Mouse (Mus musculus): Measurements from ENCODE around the gene Rasgrp3. TPM values are rescaled to one million over a fixed set of nuclear protein-coding genes. Genes with fewer than 3 reads are reported as not detected.

The Rasgrp3 gene
- total and polyA plus RNA-seq, 2 experiments from 2014 or later, result 4.8 to 8.1 TPM

DNA sequence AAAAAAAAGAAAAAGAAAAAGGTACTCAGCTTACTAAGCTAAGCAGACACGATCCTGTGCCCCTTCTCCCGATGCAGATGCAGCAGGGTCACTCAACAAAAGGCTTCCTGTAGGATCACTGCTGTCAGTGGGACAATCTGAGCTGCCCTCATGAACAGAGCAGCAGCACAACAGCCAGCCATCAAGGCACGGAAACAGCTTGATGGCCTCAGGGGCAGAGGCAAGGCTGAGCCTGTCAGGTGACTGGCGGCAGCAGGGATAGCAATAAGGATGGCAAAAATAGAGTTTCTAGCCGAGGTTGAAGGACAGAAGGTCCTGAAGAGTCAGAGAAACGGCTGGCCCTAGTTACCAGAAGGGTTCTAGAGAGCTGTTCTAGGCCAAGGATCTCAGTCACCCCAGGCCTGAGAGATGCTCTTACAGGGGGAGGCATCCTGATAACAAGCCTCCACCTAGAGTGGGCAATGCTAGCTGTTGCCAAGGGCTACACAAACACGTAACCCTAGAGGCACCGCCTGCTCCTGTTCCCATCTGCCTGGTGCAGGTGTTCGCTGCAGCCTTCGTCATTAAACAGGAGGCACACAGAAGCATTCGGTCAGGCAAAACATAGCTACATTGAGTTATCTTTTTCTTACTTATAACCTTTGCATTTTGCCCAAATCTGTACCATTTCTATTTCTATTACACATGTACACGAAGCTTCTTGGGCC lies 98.8 kb downstream of the Rasgrp3 start:
- Histone ChIP-seq H3K4me2 (ENCODE audit: low read depth, low read length, poor library complexity, severe bottlenecking) (no peak overlapping the region), H3K9me3 (ENCODE audit: low read length) (no peaks in the 10 kb centered on the region), H3K36me3 (ENCODE audit: insufficient read depth, low read length) (peaks cover 14% of the 10 kb centered on the region), H3K4me1 (ENCODE audit: insufficient read depth, low read length) (no peaks in the 10 kb centered on the region), H3K4me3 (ENCODE audit: low read depth, low read length) (no peak overlapping the region), H3K27me3 (ENCODE audit: insufficient read depth, low read length) (no peaks in the 10 kb centered on the region), H3K27ac (ENCODE audit: low read depth, low read length) (no peak overlapping the region), H3K9ac (replicated peaks; ENCODE audit: low read length, poor library complexity, severe bottlenecking) (no peak overlapping the region)
- TF ChIP-seq CTCF (IDR thresholded peaks at IDR 0.05), result no peak
- DNase-seq (ENCODE audit: low spot score), result no peak
- WGBS, result 76% methylated on average over 12 of the region's 12 CpGs
- ATAC-seq (ENCODE audit: low FRiP score), result no peak

GRCm38 (mm10) chr17:75535612-75536011 lies 99.9 kb downstream of the Rasgrp3 start:
- H3K27me3 ChIP-seq (ENCODE audit: insufficient read depth, low read length), result no peaks in the 10 kb centered on the region
- H3K9me3 ChIP-seq (ENCODE audit: low read length), result no peaks in the 10 kb centered on the region
- no peaks in the 10 kb centered on the region for H3K4me1 ChIP-seq (ENCODE audit: insufficient read depth, low read length)
- DNase-seq (ENCODE audit: low spot score), result no peak
- no peak for TF ChIP-seq CTCF (IDR thresholded peaks at IDR 0.05)
- no peak overlapping the region for H3K4me2 ChIP-seq (ENCODE audit: low read depth, low read length, poor library complexity, severe bottlenecking)
- peaks cover 16% of the 10 kb centered on the region for H3K36me3 ChIP-seq (ENCODE audit: insufficient read depth, low read length)
- no peak for ATAC-seq (ENCODE audit: low FRiP score)
- H3K27ac ChIP-seq (ENCODE audit: low read depth, low read length), result no peak overlapping the region
- 96% methylated on average over 4 of the region's 4 CpGs for WGBS
- H3K9ac ChIP-seq (replicated peaks; ENCODE audit: low read length, poor library complexity, severe bottlenecking), result no peak overlapping the region
- no peak overlapping the region for H3K4me3 ChIP-seq (ENCODE audit: low read depth, low read length)

DNA sequence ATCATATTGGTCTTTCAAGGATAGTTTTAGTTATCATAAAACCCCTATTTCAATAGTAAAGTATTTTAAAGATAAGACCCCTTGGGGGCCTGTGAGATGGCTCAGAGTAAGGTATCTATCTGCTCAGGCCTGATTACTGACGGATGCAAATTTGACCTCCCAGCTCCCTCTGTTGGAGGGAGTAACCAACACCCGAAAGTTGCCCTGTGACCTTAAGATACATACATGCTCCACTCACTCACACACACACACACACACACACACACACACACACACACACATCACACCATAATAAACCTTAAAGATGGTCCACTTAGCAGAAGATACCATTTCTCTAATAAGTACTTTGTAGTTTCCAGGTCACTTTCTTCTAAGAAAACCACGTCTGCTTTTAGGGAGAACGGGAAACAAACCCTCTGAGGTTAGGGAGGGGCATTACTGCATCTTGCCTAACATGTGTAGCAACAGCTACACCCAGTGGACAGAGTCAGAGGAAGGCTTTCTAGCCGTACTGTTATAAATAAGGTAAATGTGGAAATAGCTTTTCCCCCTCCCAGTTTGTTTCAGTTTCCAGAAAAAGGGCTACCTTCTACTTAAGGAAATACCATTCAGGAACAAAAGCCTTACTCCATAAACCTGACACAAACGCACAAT lies 100.8 kb downstream of the Rasgrp3 start:
- Histone ChIP-seq H3K36me3 (ENCODE audit: insufficient read depth, low read length) (peaks cover 16% of the 10 kb centered on the region), H3K4me3 (ENCODE audit: low read depth, low read length) (no peak overlapping the region), H3K4me1 (ENCODE audit: insufficient read depth, low read length) (no peaks in the 10 kb centered on the region), H3K4me2 (ENCODE audit: low read depth, low read length, poor library complexity, severe bottlenecking) (no peak overlapping the region), H3K9ac (replicated peaks; ENCODE audit: low read length, poor library complexity, severe bottlenecking) (no peak overlapping the region), H3K9me3 (ENCODE audit: low read length) (no peaks in the 10 kb centered on the region), H3K27me3 (ENCODE audit: insufficient read depth, low read length) (no peaks in the 10 kb centered on the region), H3K27ac (ENCODE audit: low read depth, low read length) (no peak overlapping the region)
- 41% methylated on average over 6 of the region's 6 CpGs for WGBS
- DNase-seq (ENCODE audit: low spot score) (peak; percentile 83), ATAC-seq (ENCODE audit: low FRiP score) (peak; percentile 80; the same call in 1 of the 2 replicates)
- peak; percentile 93 for TF ChIP-seq CTCF (IDR thresholded peaks at IDR 0.05)

DNA sequence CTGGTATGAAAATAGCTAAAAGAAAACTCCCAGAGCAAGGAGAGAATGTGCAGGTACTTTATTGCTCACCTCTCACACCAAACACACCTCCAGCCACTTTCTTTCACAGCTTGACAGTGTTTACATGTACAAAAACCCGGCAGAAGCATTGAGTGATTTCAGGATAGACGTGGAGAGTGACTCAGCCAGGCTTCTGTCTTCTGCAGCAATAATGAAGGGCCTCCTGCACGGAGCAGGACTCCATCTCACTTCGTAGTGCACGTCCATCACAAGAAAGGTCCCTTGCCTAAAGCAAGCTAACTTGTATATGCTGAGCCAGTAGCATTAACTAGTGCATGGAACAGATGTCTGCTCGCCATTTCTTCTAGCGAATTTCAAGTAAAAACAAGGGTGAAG lies 101.4 kb downstream of the Rasgrp3 start:
- Histone ChIP-seq H3K9me3 (ENCODE audit: low read length) (no peaks in the 10 kb centered on the region), H3K4me1 (ENCODE audit: insufficient read depth, low read length) (no peaks in the 10 kb centered on the region), H3K4me3 (ENCODE audit: low read depth, low read length) (no peak overlapping the region), H3K4me2 (ENCODE audit: low read depth, low read length, poor library complexity, severe bottlenecking) (no peak overlapping the region), H3K36me3 (ENCODE audit: insufficient read depth, low read length) (peaks cover 16% of the 10 kb centered on the region), H3K9ac (replicated peaks; ENCODE audit: low read length, poor library complexity, severe bottlenecking) (no peak overlapping the region), H3K27me3 (ENCODE audit: insufficient read depth, low read length) (no peaks in the 10 kb centered on the region), H3K27ac (ENCODE audit: low read depth, low read length) (no peak overlapping the region)
- no peak for TF ChIP-seq CTCF (IDR thresholded peaks at IDR 0.05)
- ATAC-seq (ENCODE audit: low FRiP score), result no peak
- DNase-seq (ENCODE audit: low spot score), result no peak
- 92% methylated on average over 7 of the region's 7 CpGs for WGBS

GRCm38 (mm10) chr17:75538431-75538830 lies 102.7 kb downstream of the Rasgrp3 start:
- Histone ChIP-seq H3K9me3 (ENCODE audit: low read length) (no peaks in the 10 kb centered on the region), H3K4me2 (ENCODE audit: low read depth, low read length, poor library complexity, severe bottlenecking) (no peak overlapping the region), H3K9ac (replicated peaks; ENCODE audit: low read length, poor library complexity, severe bottlenecking) (no peak overlapping the region), H3K27me3 (ENCODE audit: insufficient read depth, low read length) (no peaks in the 10 kb centered on the region), H3K4me3 (ENCODE audit: low read depth, low read length) (no peak overlapping the region), H3K27ac (ENCODE audit: low read depth, low read length) (no peak overlapping the region), H3K36me3 (ENCODE audit: insufficient read depth, low read length) (peaks cover 16% of the 10 kb centered on the region), H3K4me1 (ENCODE audit: insufficient read depth, low read length) (no peaks in the 10 kb centered on the region)
- TF ChIP-seq CTCF (IDR thresholded peaks at IDR 0.05), result no peak
- DNase-seq (ENCODE audit: low spot score) (no peak), ATAC-seq (ENCODE audit: low FRiP score) (no peak)
- 95% methylated on average over 12 of the region's 12 CpGs for WGBS

DNA sequence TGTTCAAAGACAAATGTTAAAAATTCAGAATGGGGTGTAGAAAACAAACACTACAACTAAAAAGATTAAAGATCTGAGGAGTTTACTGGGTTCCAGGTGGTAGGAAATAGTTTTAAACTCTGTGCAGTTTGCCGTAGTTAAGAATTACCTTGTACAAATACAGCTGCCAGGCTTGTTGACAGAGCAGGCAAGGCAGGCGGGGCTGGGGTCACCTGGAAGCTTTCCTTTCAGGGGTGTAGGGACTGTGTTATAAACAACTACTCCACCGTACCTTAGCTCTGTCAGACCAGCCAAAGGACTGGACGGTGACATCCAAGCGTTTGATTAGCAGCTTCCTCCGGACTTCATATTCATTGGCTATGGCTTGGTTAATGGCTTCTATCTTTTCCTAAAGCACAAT lies 103.4 kb downstream of the Rasgrp3 start:
- WGBS, result 95% methylated on average over 6 of the region's 6 CpGs
- ATAC-seq (ENCODE audit: low FRiP score), result no peak
- Histone ChIP-seq H3K36me3 (ENCODE audit: insufficient read depth, low read length) (peaks cover 17% of the 10 kb centered on the region), H3K27ac (ENCODE audit: low read depth, low read length) (no peak overlapping the region), H3K9me3 (ENCODE audit: low read length) (no peaks in the 10 kb centered on the region), H3K4me1 (ENCODE audit: insufficient read depth, low read length) (no peaks in the 10 kb centered on the region), H3K4me2 (ENCODE audit: low read depth, low read length, poor library complexity, severe bottlenecking) (no peak overlapping the region), H3K9ac (replicated peaks; ENCODE audit: low read length, poor library complexity, severe bottlenecking) (no peak overlapping the region), H3K4me3 (ENCODE audit: low read depth, low read length) (no peak overlapping the region), H3K27me3 (ENCODE audit: insufficient read depth, low read length) (no peaks in the 10 kb centered on the region)
- no peak for TF ChIP-seq CTCF (IDR thresholded peaks at IDR 0.05)
- no peak for DNase-seq (ENCODE audit: low spot score)
